Mouse (Mus musculus) fibroblast of lung, adult 2 months (primary cell): ENCODE results near the gene Fxr2.
"Not testable (repeated sequence)": the region's sequence is repeated elsewhere in the genome, so short reads cannot be mapped to it uniquely, and the experiment has no call there.

Experiments
- DNase-seq: peaks from one replicate; pipeline ENCODE4 v3.0.0-alpha.2; 2011; ENCODE audit warnings: low read depth

Fxr2 gene

GRCm38 (mm10) chr11:69610899-69611298, 21.9 kb upstream of the Fxr2 start:
- no peak for DNase-seq

- DNase-seq, result peak; percentile 73
These were observed 19.1 kb upstream of the Fxr2 start for GRCm38 (mm10) chr11:69613553-69614256.

GRCm38 (mm10) chr11:69614257-69614588, 18.6 kb upstream of the Fxr2 start:
- not testable (repeated sequence) for DNase-seq

GRCm38 (mm10) chr11:69616781-69617180, 16.0 kb upstream of the Fxr2 start:
- no peak for DNase-seq

GRCm38 (mm10) chr11:69617805-69618204, 15.0 kb upstream of the Fxr2 start, which contains the start of gene Shbg:
TSS of gene Shbg (minus strand) at chr11:69617905.
- DNase-seq, result no peak

- DNase-seq, result no peak
These were observed 12.3 kb upstream of the Fxr2 start for GRCm38 (mm10) chr11:69620394-69621081.

- DNase-seq, result no peak
These were observed 11.1 kb upstream of the Fxr2 start, which contains the start of gene Sat2 for GRCm38 (mm10) chr11:69621571-69622268. TSS of gene Sat2 (plus strand) at chr11:69622024.

- DNase-seq, result no peak
These were observed 10.4 kb upstream of the Fxr2 start for GRCm38 (mm10) chr11:69622406-69622805.

- no peak for DNase-seq
These were observed 9.8 kb upstream of the Fxr2 start for GRCm38 (mm10) chr11:69623006-69623405.

GRCm38 (mm10) chr11:69624339-69624738, 8.5 kb upstream of the Fxr2 start:
- DNase-seq, result not testable (repeated sequence)

- DNase-seq, result peak; percentile 44
These were observed 4.5 kb upstream of the Fxr2 start for GRCm38 (mm10) chr11:69628286-69628685.

- no peak for DNase-seq
These were observed 3.0 kb upstream of the Fxr2 start for GRCm38 (mm10) chr11:69629802-69630201.

- no peak for DNase-seq
These were observed 507 bp downstream of the Fxr2 start for GRCm38 (mm10) chr11:69633128-69633866.

- no peak for DNase-seq
These were observed 2.7 kb downstream of the Fxr2 start for GRCm38 (mm10) chr11:69635471-69635870.

- no peak for DNase-seq
These were observed 13.1 kb downstream of the Fxr2 start for GRCm38 (mm10) chr11:69645860-69646259.

- no peak for DNase-seq
These were observed 20.6 kb downstream of the Fxr2 start for GRCm38 (mm10) chr11:69653399-69653798.

GRCm38 (mm10) chr11:69654760-69655159, 22.0 kb downstream of the Fxr2 start:
- DNase-seq, result no peak

- no peak for DNase-seq
These were observed 22.7 kb downstream of the Fxr2 start, which contains the start of gene Sox15 for GRCm38 (mm10) chr11:69655264-69656064. TSS of gene Sox15 (plus strand) at chr11:69655314.

- DNase-seq, result no peak
These were observed 23.3 kb downstream of the Fxr2 start for GRCm38 (mm10) chr11:69656065-69656455.

GRCm38 (mm10) chr11:69656617-69657461, 24.0 kb downstream of the Fxr2 start:
- no peak for DNase-seq
